Mouse (Mus musculus): Measurements from ENCODE around the gene Prkd2.

- TF ChIP-seq CTCF (IDR thresholded peaks at IDR 0.05; ENCODE audit: borderline replicate concordance, insufficient read depth, low read depth, low read length) (no peak), POLR2A (IDR thresholded peaks at IDR 0.05; ENCODE audit: borderline replicate concordance, insufficient read depth, low read length) (no peak)
Measured at GRCm38 (mm10) chr7:16914453-16915343, 72.0 kb downstream of the Prkd2 start.

Measured in cerebellum, adult 2 months (tissue).